ENCODE assay signal across 16 mouse cellular contexts in the genomic region with DNA sequence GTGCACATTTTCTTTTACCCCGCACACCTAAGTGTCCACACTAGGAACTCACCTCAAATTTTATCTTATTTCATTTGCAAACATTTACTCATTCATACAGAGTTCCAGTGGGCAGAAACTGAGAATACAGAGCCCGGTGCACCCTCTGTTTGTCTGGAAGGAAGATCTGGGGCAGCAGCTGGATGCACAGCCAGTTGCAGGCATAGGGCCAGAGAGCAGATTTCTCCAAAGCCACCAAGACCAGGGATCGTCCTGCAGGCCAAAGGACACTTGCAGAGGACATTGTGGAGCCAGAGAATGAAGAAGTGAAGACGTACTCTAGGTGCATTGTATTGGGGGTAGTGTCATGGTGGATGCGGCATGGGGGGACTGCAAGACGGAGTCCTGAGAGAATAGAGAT.
"Had no signal": no experiment of that assay in that cellular context is flagged by ENCODE, and none has a peak within 500 bp of the region (broad histone marks: within the 10 kb centered on the region; RNA-seq: fewer than 3 reads in every experiment).

No protein-coding gene starts in this region.

- H3K9ac ChIP-seq: limb, embryonic 12.5 days; liver, embryonic 14.5 days; neural tube, embryonic 13.5 days; stomach, embryonic 15.5 days had no signal

- DNase-seq: kidney, adult 18-20 months; kidney, postnatal 10 days; liver; lung, adult 18-20 months; lung, postnatal 36 days; retina, postnatal 1 day; right cerebral cortex, postnatal 14 days; thymus, adult 2 months; thymus, postnatal 25 days had no signal

- H3K27me3 ChIP-seq: limb, embryonic 12.5 days; neural tube, embryonic 13.5 days; stomach, embryonic 15.5 days had no signal

- H3K4me2 ChIP-seq: limb, embryonic 12.5 days; neural tube, embryonic 13.5 days; stomach, embryonic 15.5 days had no signal

- ATAC-seq: midbrain, embryonic 16.5 days had no signal

- H3K4me3 ChIP-seq: left cerebral cortex, adult 2 months; limb, embryonic 12.5 days; midbrain, embryonic 10.5 days; neural tube, embryonic 13.5 days; stomach, embryonic 15.5 days had no signal

- H3K4me1 ChIP-seq: limb, embryonic 12.5 days; midbrain, embryonic 10.5 days; neural tube, embryonic 13.5 days; stomach, embryonic 15.5 days had no signal

- H3K36me3 ChIP-seq: limb, embryonic 12.5 days; midbrain, embryonic 10.5 days; neural tube, embryonic 13.5 days; stomach, embryonic 15.5 days had no signal

- H3K27ac ChIP-seq: left cerebral cortex, adult 2 months; limb, embryonic 12.5 days; liver, embryonic 14.5 days; midbrain, embryonic 10.5 days; neural tube, embryonic 13.5 days; stomach, embryonic 15.5 days had no signal

- H3K9me3 ChIP-seq: limb, embryonic 12.5 days; midbrain, embryonic 10.5 days; neural tube, embryonic 13.5 days; stomach, embryonic 15.5 days had no signal
